Mouse (Mus musculus) urinary bladder, adult 18-20 months (tissue): ENCODE results near the gene Gm11236.
"Not testable (repeated sequence)": the region's sequence is repeated elsewhere in the genome, so short reads cannot be mapped to it uniquely, and the experiment has no call there.

Source experiments
- DNase-seq, 2 experiments: peaks; one replicate each; pipeline ENCODE4 v3.0.0; 2022; ENCODE audit warnings: low spot score in 2 of 2, mixed read lengths in 2 of 2

Gm11236 gene

DNA sequence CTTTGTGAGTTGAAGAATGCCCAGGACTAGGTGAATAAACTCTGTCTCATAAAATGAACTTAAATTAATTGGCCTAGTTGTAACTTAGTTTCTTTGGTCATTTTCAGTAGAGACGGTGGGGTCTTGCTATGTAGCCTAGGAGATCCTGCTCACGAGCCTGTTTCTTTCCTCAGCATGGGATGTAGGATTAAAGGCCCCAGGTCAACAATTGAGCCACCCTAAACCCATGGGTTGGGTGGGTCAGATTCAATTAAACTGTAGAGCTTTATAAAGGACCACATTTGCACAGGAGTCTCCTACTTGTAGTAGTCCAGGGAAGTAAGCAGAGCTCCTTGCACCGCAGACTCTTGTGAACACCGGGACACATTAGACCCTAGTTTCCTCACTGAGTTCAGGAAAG, at the start of gene Gm11236:
Gene Gm11236, plus strand, starts transcription at position 301 of the 400 bp plus-strand sequence.
- not testable (repeated sequence) for DNase-seq

DNA sequence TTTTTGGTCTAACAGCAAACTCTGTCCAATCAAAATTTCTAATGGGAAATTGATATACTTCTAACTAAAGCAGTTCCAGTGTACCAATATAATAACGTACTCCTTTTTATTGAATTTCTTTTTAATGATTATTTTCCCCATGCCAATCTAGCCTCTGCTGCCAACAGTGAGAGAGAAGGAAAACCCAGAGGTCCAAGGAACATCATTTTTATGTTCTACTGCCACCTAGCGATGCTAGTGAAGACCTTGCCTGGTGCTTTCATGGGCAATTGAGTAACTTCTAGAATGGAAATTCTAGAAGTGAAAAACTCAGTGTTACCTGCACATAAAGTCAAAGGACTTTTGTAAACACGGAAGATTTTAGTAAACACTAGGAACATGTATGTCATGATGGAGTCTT, 38.7 kb upstream of the Gm11236 start:
- no peak for DNase-seq

DNA sequence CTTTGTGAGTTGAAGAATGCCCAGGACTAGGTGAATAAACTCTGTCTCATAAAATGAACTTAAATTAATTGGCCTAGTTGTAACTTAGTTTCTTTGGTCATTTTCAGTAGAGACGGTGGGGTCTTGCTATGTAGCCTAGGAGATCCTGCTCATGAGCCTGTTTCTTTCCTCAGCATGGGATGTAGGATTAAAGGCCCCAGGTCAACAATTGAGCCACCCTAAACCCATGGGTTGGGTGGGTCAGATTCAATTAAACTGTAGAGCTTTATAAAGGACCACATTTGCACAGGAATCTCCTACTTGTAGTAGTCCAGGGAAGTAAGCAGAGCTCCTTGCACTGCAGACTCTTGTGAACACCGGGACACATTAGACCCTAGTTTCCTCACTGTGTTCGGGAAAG, 30.3 kb upstream of the Gm11236 start, which contains the start of gene Gm11238:
Gene Gm11238, plus strand, starts transcription at position 301 of the 400 bp plus-strand sequence.
- DNase-seq, result not testable (repeated sequence)

DNA sequence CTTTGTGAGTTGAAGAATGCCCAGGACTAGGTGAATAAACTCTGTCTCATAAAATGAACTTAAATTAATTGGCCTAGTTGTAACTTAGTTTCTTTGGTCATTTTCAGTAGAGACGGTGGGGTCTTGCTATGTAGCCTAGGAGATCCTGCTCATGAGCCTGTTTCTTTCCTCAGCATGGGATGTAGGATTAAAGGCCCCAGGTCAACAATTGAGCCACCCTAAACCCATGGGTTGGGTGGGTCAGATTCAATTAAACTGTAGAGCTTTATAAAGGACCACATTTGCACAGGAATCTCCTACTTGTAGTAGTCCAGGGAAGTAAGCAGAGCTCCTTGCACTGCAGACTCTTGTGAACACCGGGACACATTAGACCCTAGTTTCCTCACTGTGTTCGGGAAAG, 15.2 kb upstream of the Gm11236 start, which contains the start of gene Gm11237:
Gene Gm11237, plus strand, starts transcription at position 301 of the 400 bp plus-strand sequence.
- DNase-seq, result not testable (repeated sequence)

DNA sequence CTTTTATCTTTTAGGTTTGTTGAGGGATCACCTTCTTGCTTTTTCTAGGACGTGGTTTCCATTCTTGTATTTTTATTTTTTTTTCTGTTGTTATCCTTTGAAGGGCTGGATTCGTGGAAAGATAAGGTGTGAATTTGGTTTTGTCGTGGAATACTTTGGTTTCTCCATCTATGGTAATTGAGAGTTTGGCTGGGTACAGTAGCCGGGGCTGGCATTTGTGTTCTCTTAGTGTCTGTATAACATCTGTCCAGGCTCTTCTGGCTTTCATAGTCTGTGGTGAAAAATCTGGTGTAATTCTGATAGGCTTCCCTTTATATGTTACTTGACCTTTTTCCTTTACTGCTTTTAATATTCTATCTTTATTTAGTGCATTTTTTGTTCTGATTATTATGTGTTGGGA, 23.9 kb downstream of the Gm11236 start:
- DNase-seq, result not testable (repeated sequence)

DNA sequence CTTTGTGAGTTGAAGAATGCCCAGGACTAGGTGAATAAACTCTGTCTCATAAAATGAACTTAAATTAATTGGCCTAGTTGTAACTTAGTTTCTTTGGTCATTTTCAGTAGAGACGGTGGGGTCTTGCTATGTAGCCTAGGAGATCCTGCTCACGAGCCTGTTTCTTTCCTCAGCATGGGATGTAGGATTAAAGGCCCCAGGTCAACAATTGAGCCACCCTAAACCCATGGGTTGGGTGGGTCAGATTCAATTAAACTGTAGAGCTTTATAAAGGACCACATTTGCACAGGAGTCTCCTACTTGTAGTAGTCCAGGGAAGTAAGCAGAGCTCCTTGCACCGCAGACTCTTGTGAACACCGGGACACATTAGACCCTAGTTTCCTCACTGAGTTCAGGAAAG, 30.1 kb downstream of the Gm11236 start, which contains the start of gene Gm11239:
Gene Gm11239, plus strand, starts transcription at position 301 of the 400 bp plus-strand sequence.
- DNase-seq, result not testable (repeated sequence)

DNA sequence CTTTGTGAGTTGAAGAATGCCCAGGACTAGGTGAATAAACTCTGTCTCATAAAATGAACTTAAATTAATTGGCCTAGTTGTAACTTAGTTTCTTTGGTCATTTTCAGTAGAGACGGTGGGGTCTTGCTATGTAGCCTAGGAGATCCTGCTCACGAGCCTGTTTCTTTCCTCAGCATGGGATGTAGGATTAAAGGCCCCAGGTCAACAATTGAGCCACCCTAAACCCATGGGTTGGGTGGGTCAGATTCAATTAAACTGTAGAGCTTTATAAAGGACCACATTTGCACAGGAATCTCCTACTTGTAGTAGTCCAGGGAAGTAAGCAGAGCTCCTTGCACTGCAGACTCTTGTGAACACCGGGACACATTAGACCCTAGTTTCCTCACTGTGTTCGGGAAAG, 45.3 kb downstream of the Gm11236 start, which contains the start of gene Gm428:
Gene Gm428, plus strand, starts transcription at position 301 of the 400 bp plus-strand sequence.
- not testable (repeated sequence) for DNase-seq
